Mouse (Mus musculus) midbrain, embryonic 12.5 days (tissue): ENCODE measurements around the gene Amdhd2. TPM values are rescaled to one million over a fixed set of nuclear protein-coding genes. Genes with fewer than 3 reads are reported as not detected.
A peak's percentile ranks its signal among the peaks of the same experiment; 100 is the strongest.

ENCODE experiments used
- ATAC-seq: fragments of 200-750 bp; cut with Nextera tagmentation; 2 replicates; pipeline ENCODE4 v1.8.0; 2017; ENCODE audit warnings: low read depth, moderate TSS enrichment, moderate library complexity; ENCODE audit not compliant: low FRiP score
- H3K27ac ChIP-seq: fragments of 300-500 bp; sonication (generic); replicated peaks from 2 replicates; pipeline ENCODE4 v1.5.1; 2016; ENCODE audit warnings: mild to moderate bottlenecking
- H3K27me3 ChIP-seq: fragments of 300-500 bp; sonication (generic); 2 replicates; pipeline ENCODE4 v1.6.1; 2016; ENCODE audit warnings: mild to moderate bottlenecking
- H3K36me3 ChIP-seq: fragments of 300-500 bp; sonication (generic); 2 replicates; pipeline ENCODE4 v1.6.1; 2016
- H3K4me1 ChIP-seq: fragments of 300-500 bp; sonication (generic); 2 replicates; pipeline ENCODE4 v1.6.1; 2016
- H3K4me2 ChIP-seq: fragments of 300-500 bp; sonication (generic); replicated peaks from 2 replicates; pipeline ENCODE4 v1.6.1; 2016; ENCODE audit warnings: mild to moderate bottlenecking, moderate library complexity
- H3K4me3 ChIP-seq: fragments of 300-500 bp; sonication (generic); 2 replicates; pipeline ENCODE4 v1.5.1; 2016; ENCODE audit warnings: mild to moderate bottlenecking
- H3K9ac ChIP-seq: fragments of 300-500 bp; sonication (generic); replicated peaks from 2 replicates; pipeline ENCODE4 v1.6.1; 2016; ENCODE audit warnings: mild to moderate bottlenecking, moderate library complexity
- H3K9me3 ChIP-seq: fragments of 300-500 bp; sonication (generic); 2 replicates; pipeline ENCODE4 v1.6.1; 2016; ENCODE audit warnings: mild to moderate bottlenecking
- WGBS: fragments of 180-500 bp; shearing (Covaris S2); methylation state at CpG from one replicate; pipeline ENCODE4 v1.1.7; 2016; 5-methylcytosine and 5-hydroxymethylcytosine counted together
- polyA plus RNA-seq: library from polyadenylated mRNA; unstranded; fragments of >200 nt; fragmentation: Nextera tagmentation; extraction: Ambion mirVana; gene quantifications from 2 replicates; pipeline ENCODE4 v1.2.1, GENCODE M21; 2016

Amdhd2 gene
- polyA plus RNA-seq, 1 experiment from 2014 or later: 32.9 TPM

DNA sequence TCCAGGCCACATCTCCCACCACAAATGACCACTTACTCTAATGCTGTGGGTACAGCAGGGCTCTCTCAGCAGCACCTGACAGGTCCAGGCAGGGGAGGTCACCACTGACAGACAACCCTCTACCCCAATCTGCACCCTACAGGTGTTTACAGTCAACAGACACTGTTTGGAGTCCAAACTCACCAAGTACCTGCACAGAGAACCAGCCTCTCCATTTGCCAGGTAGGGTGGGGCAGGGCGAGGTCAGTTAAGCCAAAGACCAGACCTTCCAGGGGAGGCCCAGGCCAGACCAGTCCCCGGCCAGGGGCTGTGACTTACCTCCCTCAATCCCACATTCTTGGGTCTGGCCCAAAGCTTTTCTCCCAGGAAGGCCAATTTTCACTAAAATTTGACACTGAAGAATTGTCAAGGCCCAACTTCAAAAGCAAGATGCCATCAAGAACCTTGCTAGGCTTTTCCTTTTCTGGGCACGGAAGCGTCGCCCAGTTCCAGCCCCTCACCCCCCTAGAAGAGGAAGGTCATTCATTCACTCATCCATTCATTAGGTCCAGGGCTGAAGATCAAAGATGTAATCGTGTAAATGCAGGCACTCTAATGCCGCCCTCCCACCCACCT, 4.4 kb upstream of the Amdhd2 start:
- H3K27ac ChIP-seq: peak overlapping the region; percentile 97
- ATAC-seq: no peak

DNA sequence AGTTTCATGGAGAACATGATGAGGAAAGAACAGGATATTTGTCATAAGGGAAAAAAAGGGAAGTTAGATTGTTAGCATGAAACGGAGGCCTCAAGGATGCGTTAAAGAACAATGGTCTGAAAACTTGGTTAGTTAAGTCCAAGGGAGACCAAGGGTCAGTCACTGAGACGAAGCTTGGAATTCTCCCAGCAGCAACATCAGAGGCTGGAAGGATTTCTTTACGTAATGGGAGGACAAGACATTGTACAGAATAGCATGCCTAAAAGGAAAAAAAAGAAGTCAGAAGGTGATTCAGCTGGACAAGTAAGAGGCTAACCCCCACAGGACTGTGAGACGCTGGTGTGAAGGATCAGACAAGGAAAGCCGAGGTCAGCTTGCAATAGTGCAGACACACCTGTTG, 3.6 kb upstream of the Amdhd2 start:
- WGBS: 91% methylated on average over 6 of the region's 6 CpGs
- H3K4me2 ChIP-seq: no peak overlapping the region
- ATAC-seq: no peak
- no peak overlapping the region for H3K27ac ChIP-seq
- H3K9me3 ChIP-seq: no peaks in the 10 kb centered on the region
- H3K9ac ChIP-seq: no peak overlapping the region
- peak overlapping the region; percentile 95; the same call in 1 of the 2 replicates for H3K4me3 ChIP-seq
- peaks cover 20% of the 10 kb centered on the region for H3K36me3 ChIP-seq
- peaks cover 34% of the 10 kb centered on the region for H3K4me1 ChIP-seq
- no peaks in the 10 kb centered on the region for H3K27me3 ChIP-seq

More for the DNA sequence above, 4.4 kb upstream of the Amdhd2 start:
- peaks cover 20% of the 10 kb centered on the region for H3K36me3 ChIP-seq
- H3K27me3 ChIP-seq: no peaks in the 10 kb centered on the region
- 62% methylated on average over 7 of the region's 7 CpGs for WGBS
- H3K9me3 ChIP-seq: no peaks in the 10 kb centered on the region
- H3K4me1 ChIP-seq: peaks cover 25% of the 10 kb centered on the region
- peak overlapping the region; percentile 94 for H3K9ac ChIP-seq
- H3K4me2 ChIP-seq: peak overlapping the region; percentile 89
- peak overlapping the region; percentile 95 for H3K4me3 ChIP-seq

DNA sequence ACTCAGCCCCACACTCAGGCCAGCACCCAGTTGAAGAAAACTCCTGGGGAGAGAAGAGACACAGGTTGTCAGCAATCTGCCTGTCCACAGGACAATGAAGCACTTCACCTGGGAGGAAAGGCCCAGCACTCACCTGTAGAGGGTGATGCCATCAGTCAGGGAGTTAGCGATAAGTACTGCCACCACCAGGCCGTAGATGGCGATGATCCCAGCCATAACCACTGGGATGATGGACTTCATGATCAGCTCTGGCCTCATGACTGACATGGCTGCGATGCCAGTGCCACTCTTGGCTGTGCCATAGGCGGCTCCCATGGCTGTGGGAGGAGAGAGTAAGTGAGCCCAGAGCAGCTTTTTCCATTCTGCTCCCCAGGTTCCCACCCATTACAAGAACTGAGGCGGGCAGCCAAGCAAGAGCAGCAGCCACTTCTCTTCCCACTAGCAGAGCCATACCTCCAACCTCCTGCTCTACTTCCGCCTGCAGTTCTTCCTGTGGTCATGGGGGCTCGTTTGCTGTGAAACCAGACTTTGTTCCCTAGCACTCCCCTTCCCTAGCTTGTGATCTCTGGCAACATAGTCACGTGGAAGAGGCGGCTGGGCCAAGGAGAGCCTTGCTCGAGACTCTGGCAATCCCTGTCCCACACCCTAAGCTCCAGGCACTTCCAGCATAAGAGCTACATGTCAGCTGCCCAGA, 1.1 kb upstream of the Amdhd2 start:
- Histone ChIP-seq H3K4me2 (no peak overlapping the region), H3K4me1 (peaks cover 29% of the 10 kb centered on the region), H3K4me3 (no peak overlapping the region), H3K27ac (no peak overlapping the region), H3K9ac (no peak overlapping the region), H3K36me3 (peaks cover 20% of the 10 kb centered on the region), H3K9me3 (no peaks in the 10 kb centered on the region), H3K27me3 (no peaks in the 10 kb centered on the region)
- WGBS: 80% methylated on average over 11 of the region's 11 CpGs
- no peak for ATAC-seq

DNA sequence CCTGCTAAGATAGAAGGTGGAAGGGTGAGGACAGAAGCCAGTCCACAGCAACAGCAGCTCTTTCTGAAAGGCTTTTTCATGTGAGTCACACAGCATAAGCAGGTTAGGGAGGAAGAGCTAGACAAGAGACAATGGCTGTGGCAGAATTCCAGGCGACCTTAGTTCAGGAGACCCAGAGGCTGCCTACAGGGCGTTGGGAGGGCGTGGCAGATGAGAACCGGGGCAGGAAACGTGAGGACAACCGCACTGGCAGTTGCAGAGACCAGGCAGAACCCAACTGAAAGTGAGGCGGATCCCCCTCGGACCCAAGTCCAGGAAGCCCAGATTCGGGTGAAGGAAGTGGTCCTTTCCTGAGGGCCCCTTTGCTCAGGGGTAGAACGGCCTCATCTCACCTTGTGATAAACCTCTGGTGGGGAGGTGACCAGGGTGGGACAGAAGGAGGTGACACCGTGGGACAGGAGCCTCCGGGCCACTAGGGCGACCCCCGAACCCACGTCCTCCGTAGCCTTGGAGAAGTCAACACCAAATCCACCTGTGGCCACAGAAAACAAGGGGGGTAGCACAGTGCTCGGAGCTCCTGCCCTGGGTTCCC, 886 bp downstream of the Amdhd2 start:
- Histone ChIP-seq H3K9me3 (no peaks in the 10 kb centered on the region), H3K9ac (peak overlapping the region; percentile 80), H3K4me1 (peaks cover 19% of the 10 kb centered on the region), H3K27ac (no peak overlapping the region; the same call in 1 of the 2 replicates), H3K4me3 (peak overlapping the region; percentile 77), H3K4me2 (peak overlapping the region; percentile 98), H3K27me3 (no peaks in the 10 kb centered on the region), H3K36me3 (peaks cover 25% of the 10 kb centered on the region)
- 39% methylated on average over 17 of the region's 17 CpGs for WGBS
- ATAC-seq: peak; percentile 34

DNA sequence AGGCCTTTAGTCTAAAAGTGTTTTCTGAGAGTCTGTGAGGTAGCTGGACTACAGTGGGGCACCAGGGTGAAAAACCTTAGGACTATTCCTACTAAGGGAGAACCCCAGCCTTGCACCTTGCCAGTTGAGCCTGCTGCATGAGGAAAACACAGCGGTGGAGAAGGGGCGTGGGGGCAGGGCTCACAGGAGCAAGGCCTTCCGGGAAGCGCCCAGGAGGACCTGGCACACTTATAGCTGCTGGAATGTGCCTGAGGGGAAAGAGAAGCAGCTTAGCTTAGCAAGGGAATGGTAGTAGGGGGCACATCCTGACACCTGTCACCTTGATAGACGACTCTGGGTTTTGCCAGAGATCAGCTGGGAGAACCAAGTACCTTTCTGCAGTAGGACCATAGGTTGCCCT, 2.1 kb downstream of the Amdhd2 start:
- H3K9me3 ChIP-seq: no peaks in the 10 kb centered on the region
- peaks cover 17% of the 10 kb centered on the region for H3K36me3 ChIP-seq
- no peaks in the 10 kb centered on the region for H3K27me3 ChIP-seq
- H3K4me2 ChIP-seq: no peak overlapping the region
- no peak overlapping the region for H3K9ac ChIP-seq
- ATAC-seq: no peak
- H3K4me3 ChIP-seq: no peak overlapping the region
- H3K27ac ChIP-seq: no peak overlapping the region
- WGBS: 80% methylated on average over 5 of the region's 5 CpGs
- peaks cover 15% of the 10 kb centered on the region for H3K4me1 ChIP-seq

GRCm38 (mm10) chr17:24157526-24157925, 6.0 kb downstream of the Amdhd2 start:
- Histone ChIP-seq H3K9me3 (no peaks in the 10 kb centered on the region), H3K4me3 (no peak overlapping the region), H3K27me3 (no peaks in the 10 kb centered on the region; the same call in 1 of the 2 replicates), H3K4me1 (peaks cover 4% of the 10 kb centered on the region), H3K9ac (no peak overlapping the region), H3K4me2 (no peak overlapping the region), H3K36me3 (peaks cover 17% of the 10 kb centered on the region; the same call in 1 of the 2 replicates), H3K27ac (no peak overlapping the region)
- WGBS: 89% methylated on average over 4 of the region's 4 CpGs
- ATAC-seq: no peak

GRCm38 (mm10) chr17:24157121-24157520, 6.4 kb downstream of the Amdhd2 start:
- peaks cover 17% of the 10 kb centered on the region; the same call in 1 of the 2 replicates for H3K36me3 ChIP-seq
- peaks cover 4% of the 10 kb centered on the region; the same call in 1 of the 2 replicates for H3K4me1 ChIP-seq
- H3K4me3 ChIP-seq: no peak overlapping the region
- H3K27me3 ChIP-seq: no peaks in the 10 kb centered on the region; the same call in 1 of the 2 replicates
- no peak for ATAC-seq
- H3K27ac ChIP-seq: no peak overlapping the region
- H3K4me2 ChIP-seq: no peak overlapping the region
- 96% methylated on average over 6 of the region's 6 CpGs for WGBS
- H3K9ac ChIP-seq: no peak overlapping the region
- no peaks in the 10 kb centered on the region for H3K9me3 ChIP-seq

DNA sequence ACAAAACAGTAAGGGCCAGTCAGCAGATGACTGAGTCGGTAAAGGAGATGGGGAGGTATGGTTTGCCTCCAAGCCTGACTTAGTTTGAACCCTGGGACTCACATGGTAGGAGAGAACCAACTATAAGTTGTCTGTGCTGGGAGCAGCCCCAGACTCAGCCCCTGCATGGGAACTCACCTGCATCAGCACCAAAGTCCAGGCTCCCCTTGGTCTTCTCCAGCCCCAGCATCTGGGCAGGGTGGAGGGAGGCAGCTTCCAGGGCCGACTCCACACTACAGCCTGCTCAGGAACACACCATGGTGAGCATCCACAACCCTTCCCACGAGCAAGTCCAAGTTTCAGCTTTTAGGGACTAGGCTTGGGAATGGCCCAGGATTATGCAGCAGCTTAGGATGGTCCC, 7.2 kb downstream of the Amdhd2 start:
- H3K4me2 ChIP-seq: no peak overlapping the region
- no peak overlapping the region for H3K4me3 ChIP-seq
- peaks cover 9% of the 10 kb centered on the region for H3K4me1 ChIP-seq
- no peaks in the 10 kb centered on the region for H3K9me3 ChIP-seq
- H3K36me3 ChIP-seq: peaks cover 17% of the 10 kb centered on the region; the same call in 1 of the 2 replicates
- WGBS: 85% methylated on average over 3 of the region's 3 CpGs
- no peaks in the 10 kb centered on the region; the same call in 1 of the 2 replicates for H3K27me3 ChIP-seq
- ATAC-seq: no peak
- no peak overlapping the region for H3K27ac ChIP-seq
- no peak overlapping the region for H3K9ac ChIP-seq

DNA sequence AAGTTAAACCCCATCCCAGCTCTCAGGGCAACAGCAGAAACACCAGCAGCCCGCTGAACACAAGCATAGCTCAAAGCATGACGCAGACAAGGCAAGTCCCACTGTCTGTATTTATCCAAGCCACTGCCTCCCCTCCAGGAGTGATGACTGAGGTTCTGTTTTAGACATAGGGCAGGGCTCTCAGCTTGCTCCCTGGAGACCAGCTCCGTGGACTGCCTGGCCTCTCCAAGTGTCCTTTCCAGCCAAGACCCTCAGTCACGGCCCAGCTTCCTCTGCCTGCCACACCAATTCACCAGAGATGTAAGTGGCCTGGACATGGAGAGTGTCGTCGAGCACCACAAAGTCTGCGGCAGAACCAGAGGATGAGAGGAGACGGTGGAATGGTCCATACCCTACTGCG, 7.8 kb downstream of the Amdhd2 start:
- peaks cover 9% of the 10 kb centered on the region for H3K4me1 ChIP-seq
- no peaks in the 10 kb centered on the region; the same call in 1 of the 2 replicates for H3K27me3 ChIP-seq
- H3K9ac ChIP-seq: no peak overlapping the region
- 93% methylated on average over 9 of the region's 9 CpGs for WGBS
- peaks cover 17% of the 10 kb centered on the region; the same call in 1 of the 2 replicates for H3K36me3 ChIP-seq
- H3K4me3 ChIP-seq: no peak overlapping the region
- no peak overlapping the region for H3K4me2 ChIP-seq
- ATAC-seq: no peak
- no peaks in the 10 kb centered on the region for H3K9me3 ChIP-seq
- no peak overlapping the region for H3K27ac ChIP-seq

DNA sequence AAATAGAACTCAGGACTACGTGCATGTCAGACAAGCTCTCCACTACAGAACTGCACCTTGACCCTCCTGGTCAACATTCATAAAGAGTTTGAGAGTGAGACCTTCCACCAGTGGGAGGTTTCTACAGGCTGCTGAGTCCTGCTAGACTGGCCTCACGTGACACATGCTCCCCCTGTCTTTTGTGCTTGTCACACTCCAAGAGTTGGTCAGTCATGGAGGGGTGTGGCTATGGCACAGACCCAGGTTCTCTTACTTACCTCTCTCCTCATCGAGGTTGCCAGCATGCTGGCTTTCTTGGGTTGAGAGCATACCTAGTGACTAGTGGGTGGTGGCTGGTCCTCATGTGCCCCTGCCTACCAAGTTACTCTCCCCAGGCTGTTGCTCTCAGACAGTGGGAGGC, 9.1 kb downstream of the Amdhd2 start:
- 75% methylated on average over 3 of the region's 3 CpGs for WGBS
- no peaks in the 10 kb centered on the region for H3K9me3 ChIP-seq
- H3K4me2 ChIP-seq: no peak overlapping the region
- no peak overlapping the region for H3K4me3 ChIP-seq
- no peak overlapping the region for H3K9ac ChIP-seq
- H3K27me3 ChIP-seq: no peaks in the 10 kb centered on the region; the same call in 1 of the 2 replicates
- peaks cover 9% of the 10 kb centered on the region for H3K4me1 ChIP-seq
- H3K27ac ChIP-seq: no peak overlapping the region
- H3K36me3 ChIP-seq: peaks cover 17% of the 10 kb centered on the region; the same call in 1 of the 2 replicates
- ATAC-seq: no peak

DNA sequence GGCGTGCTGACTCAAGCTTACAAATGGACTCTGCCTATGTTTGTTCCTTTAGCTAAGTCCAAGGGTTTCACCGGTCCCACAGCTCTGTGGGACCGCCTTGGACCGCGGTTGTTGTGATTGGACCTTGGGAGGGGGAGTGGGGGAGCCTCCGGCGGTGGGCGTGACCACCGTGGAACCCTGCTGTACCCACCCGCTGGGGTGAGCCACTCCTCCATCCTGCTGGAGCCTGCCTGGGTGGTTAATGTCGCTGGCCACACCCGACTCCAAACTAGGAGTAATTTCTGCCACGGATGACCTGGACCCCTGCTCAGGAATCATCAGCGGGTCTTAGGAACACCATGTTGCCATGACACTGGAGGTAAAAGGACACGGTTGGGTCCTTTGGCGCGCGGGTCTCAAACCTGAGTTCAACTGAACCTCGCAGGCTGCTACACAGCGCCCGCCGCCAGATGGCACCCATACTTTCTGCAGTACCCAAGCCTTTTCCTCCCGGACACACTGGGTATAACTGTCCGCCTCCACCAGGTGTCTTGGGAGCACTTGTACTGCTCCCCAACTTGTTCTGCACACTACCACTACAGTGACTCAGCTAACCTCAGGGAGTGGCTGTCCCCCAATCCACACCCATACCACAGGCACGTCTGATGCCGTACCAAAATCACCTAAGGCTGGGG, 11.5 kb downstream of the Amdhd2 start:
- peak overlapping the region; percentile 33 for H3K4me3 ChIP-seq
- H3K4me2 ChIP-seq: peak overlapping the region; percentile 58
- ATAC-seq: peak; percentile 84
- no peak overlapping the region for H3K27ac ChIP-seq
- 0 out of 2 replicates have a peak, but pooled peaks cover 10% of the 10 kb centered on the region for H3K36me3 ChIP-seq
- 2% methylated on average over 26 of the region's 26 CpGs for WGBS
- peak overlapping the region; percentile 34; the same call in 1 of the 2 replicates for H3K9ac ChIP-seq
- peaks cover 9% of the 10 kb centered on the region for H3K4me1 ChIP-seq
- H3K27me3 ChIP-seq: no peaks in the 10 kb centered on the region; the same call in 1 of the 2 replicates
- no peaks in the 10 kb centered on the region for H3K9me3 ChIP-seq
